Mouse (Mus musculus): Measurements from ENCODE around the gene Tnfrsf21.

GRCm38 (mm10) chr17:43068846-43069553 lies 52.6 kb downstream of the Tnfrsf21 start:
- no peak for TF ChIP-seq CTCF (IDR thresholded peaks at IDR 0.05; ENCODE audit: insufficient read depth, low read length)
- TF ChIP-seq POLR2A (IDR thresholded peaks at IDR 0.05; ENCODE audit: borderline replicate concordance, extremely low read depth, low read depth, low read length): no peak
